Mouse (Mus musculus) forebrain, embryonic 14.5 days (tissue): ENCODE measurements around the gene Dph2. TPM values are rescaled to one million over a fixed set of nuclear protein-coding genes. Genes with fewer than 3 reads are reported as not detected.
A peak's percentile ranks its signal among the peaks of the same experiment; 100 is the strongest.

Experiments used
- ATAC-seq: fragments of 200-750 bp; cut with Nextera tagmentation; 2 replicates; pipeline ENCODE4 v1.8.0; 2017; ENCODE audit warnings: mild to moderate bottlenecking, moderate library complexity
- DNase-seq: peaks from one replicate; pipeline ENCODE4 v3.0.0-alpha.2; 2015; ENCODE audit warnings: low spot score
- H3K27ac ChIP-seq: fragments of 300-500 bp; sonication (generic); 2 replicates; pipeline ENCODE4 v1.5.1; 2014; ENCODE audit warnings: low read depth, mild to moderate bottlenecking, control low read depth, low read length, moderate library complexity
- H3K27me3 ChIP-seq: fragments of 300-500 bp; sonication (generic); replicated peaks from 2 replicates; pipeline ENCODE4 v1.6.1; 2014; ENCODE audit warnings: low read length, control low read depth, mixed read lengths; ENCODE audit not compliant: control insufficient read depth, insufficient read depth
- H3K36me3 ChIP-seq: fragments of 300-500 bp; sonication (generic); 2 replicates; pipeline ENCODE4 v1.6.1; 2014; ENCODE audit warnings: low read length, control low read depth; ENCODE audit not compliant: control insufficient read depth, insufficient read depth
- H3K4me1 ChIP-seq: fragments of 300-500 bp; sonication (generic); 2 replicates; pipeline ENCODE4 v1.6.1; 2014; ENCODE audit warnings: antibody characterized with exemption, low read length, control low read depth; ENCODE audit not compliant: control insufficient read depth, insufficient read depth
- H3K4me2 ChIP-seq: fragments of 300-500 bp; sonication (generic); 2 replicates; pipeline ENCODE4 v1.6.1; 2014; ENCODE audit warnings: mild to moderate bottlenecking, control low read depth, low read length
- H3K4me3 ChIP-seq: fragments of 300-500 bp; sonication (generic); 2 replicates; pipeline ENCODE4 v1.5.1; 2014; ENCODE audit warnings: low read depth, low read length, control low read depth
- H3K9ac ChIP-seq: fragments of 300-500 bp; sonication (generic); 2 replicates; pipeline ENCODE4 v1.6.1; 2014; ENCODE audit warnings: mild to moderate bottlenecking, low read length, control low read depth, moderate library complexity
- H3K9me3 ChIP-seq: fragments of 300-500 bp; sonication (generic); replicated peaks from 2 replicates; pipeline ENCODE4 v1.6.1; 2016; ENCODE audit warnings: low read length, control low read depth, mixed read lengths; ENCODE audit not compliant: control insufficient read depth
- WGBS: fragments of 180-500 bp; shearing (Covaris S2); extraction: QIAGEN DNeasy Blood & Tissue Kit; methylation state at CpG from one replicate; pipeline ENCODE4 v1.1.7; 2014; 5-methylcytosine and 5-hydroxymethylcytosine counted together
- polyA plus RNA-seq: library from polyadenylated mRNA; unstranded; fragments of >200 nt; fragmentation: Nextera tagmentation; extraction: Ambion mirVana; gene quantifications from 2 replicates; pipeline ENCODE4 v1.2.1, GENCODE M21; 2014

Dph2 gene
- polyA plus RNA-seq, 1 experiment from 2014 or later: 26.8 TPM

- peaks cover 34% of the 10 kb centered on the region for H3K36me3 ChIP-seq
- no peaks in the 10 kb centered on the region for H3K27me3 ChIP-seq
- ATAC-seq (no peak), DNase-seq (no peak)
- H3K4me3 ChIP-seq: peak overlapping the region; percentile 89
- H3K27ac ChIP-seq: no peak overlapping the region
- no peaks in the 10 kb centered on the region for H3K9me3 ChIP-seq
- peak overlapping the region; percentile 95; the same call in 1 of the 2 replicates for H3K4me2 ChIP-seq
- H3K9ac ChIP-seq: no peak overlapping the region
- 76% methylated on average over 2 of the region's 2 CpGs for WGBS
- peaks cover 20% of the 10 kb centered on the region for H3K4me1 ChIP-seq
Measured at GRCm38 (mm10) chr4:117887920-117888319, 3.9 kb downstream of the Dph2 start.

- H3K4me1 ChIP-seq: peaks cover 24% of the 10 kb centered on the region
- DNase-seq (peak; percentile 94), ATAC-seq (peak; percentile 87)
- no peaks in the 10 kb centered on the region for H3K27me3 ChIP-seq
- peak within 1 kb of the TSS; percentile 52; the same call in 1 of the 2 replicates for H3K27ac ChIP-seq
- H3K9ac ChIP-seq: peak within 1 kb of the TSS; percentile 82
- H3K4me2 ChIP-seq: peak within 1 kb of the TSS; percentile 95
- peak within 1 kb of the TSS; percentile 89 for H3K4me3 ChIP-seq
- H3K36me3 ChIP-seq: peaks cover 34% of the 10 kb centered on the region
- H3K9me3 ChIP-seq: no peaks in the 10 kb centered on the region
- under 1% methylated on average over 37 of the region's 37 CpGs for WGBS
Measured at GRCm38 (mm10) chr4:117887133-117887532, 4.7 kb downstream of the Dph2 start, which contains the start of gene Atp6v0b. Gene Atp6v0b (minus strand): TSS chr4:117887333.

- peak overlapping the region; percentile 82 for H3K9ac ChIP-seq
- peak overlapping the region; percentile 95 for H3K4me2 ChIP-seq
- ATAC-seq: no peak
- no peaks in the 10 kb centered on the region for H3K9me3 ChIP-seq
- DNase-seq: no peak
- H3K27me3 ChIP-seq: no peaks in the 10 kb centered on the region
- WGBS: 4% methylated on average over 18 of the region's 24 CpGs
- peak overlapping the region; percentile 89 for H3K4me3 ChIP-seq
- peaks cover 34% of the 10 kb centered on the region for H3K36me3 ChIP-seq
- peak overlapping the region; percentile 52; the same call in 1 of the 2 replicates for H3K27ac ChIP-seq
- H3K4me1 ChIP-seq: peaks cover 25% of the 10 kb centered on the region
Measured at GRCm38 (mm10) chr4:117886644-117887043, 5.2 kb downstream of the Dph2 start.

- Histone ChIP-seq H3K4me1 (peaks cover 22% of the 10 kb centered on the region), H3K4me2 (peak overlapping the region; percentile 95), H3K9ac (peak overlapping the region; percentile 82), H3K9me3 (no peaks in the 10 kb centered on the region), H3K36me3 (peaks cover 38% of the 10 kb centered on the region), H3K27ac (no peak overlapping the region), H3K4me3 (peak overlapping the region; percentile 89), H3K27me3 (no peaks in the 10 kb centered on the region)
- ATAC-seq (no peak), DNase-seq (no peak)
- WGBS: 81% methylated on average over 9 of the region's 9 CpGs
Measured at GRCm38 (mm10) chr4:117885994-117886393, 5.8 kb downstream of the Dph2 start.

GRCm38 (mm10) chr4:117885093-117885492, 6.7 kb downstream of the Dph2 start:
- Histone ChIP-seq H3K9me3 (no peaks in the 10 kb centered on the region), H3K36me3 (peaks cover 43% of the 10 kb centered on the region), H3K9ac (no peak overlapping the region), H3K27ac (no peak overlapping the region), H3K4me1 (peaks cover 22% of the 10 kb centered on the region), H3K4me3 (no peak overlapping the region), H3K4me2 (no peak overlapping the region), H3K27me3 (no peaks in the 10 kb centered on the region)
- ATAC-seq (no peak), DNase-seq (no peak)
- 92% methylated on average over 10 of the region's 10 CpGs for WGBS

GRCm38 (mm10) chr4:117884146-117884545, 7.7 kb downstream of the Dph2 start:
- ATAC-seq (no peak), DNase-seq (no peak)
- H3K27ac ChIP-seq: no peak overlapping the region
- H3K4me1 ChIP-seq: peaks cover 22% of the 10 kb centered on the region
- H3K9ac ChIP-seq: no peak overlapping the region
- peak overlapping the region; percentile 68 for H3K4me2 ChIP-seq
- no peaks in the 10 kb centered on the region for H3K27me3 ChIP-seq
- 100% methylated on average over 1 of the region's 1 CpGs for WGBS
- no peaks in the 10 kb centered on the region for H3K9me3 ChIP-seq
- H3K36me3 ChIP-seq: peaks cover 36% of the 10 kb centered on the region
- 0 out of 2 replicates have a peak overlapping the region, but pooled peaks have one; percentile 76 for H3K4me3 ChIP-seq

- H3K9ac ChIP-seq: peak within 1 kb of the TSS; percentile 89
- peak within 1 kb of the TSS; percentile 76 for H3K4me3 ChIP-seq
- peak; percentile 71 for DNase-seq
- peak within 1 kb of the TSS; percentile 68 for H3K4me2 ChIP-seq
- no peaks in the 10 kb centered on the region for H3K27me3 ChIP-seq
- peaks cover 22% of the 10 kb centered on the region for H3K4me1 ChIP-seq
- H3K36me3 ChIP-seq: peaks cover 41% of the 10 kb centered on the region
- H3K27ac ChIP-seq: peak within 1 kb of the TSS; percentile 63
- no peaks in the 10 kb centered on the region for H3K9me3 ChIP-seq
- peak; percentile 49 for ATAC-seq
- WGBS: 2% methylated on average over 53 of the region's 103 CpGs
Measured at GRCm38 (mm10) chr4:117882701-117883691, 8.8 kb downstream of the Dph2 start, which contains the start of gene B4galt2. Gene B4galt2 (minus strand): TSS chr4:117883487.

GRCm38 (mm10) chr4:117878703-117879102, 13.1 kb downstream of the Dph2 start:
- Histone ChIP-seq H3K9ac (no peak overlapping the region), H3K4me3 (no peak overlapping the region), H3K9me3 (no peaks in the 10 kb centered on the region), H3K4me1 (peaks cover 8% of the 10 kb centered on the region), H3K36me3 (peaks cover 60% of the 10 kb centered on the region), H3K27me3 (no peaks in the 10 kb centered on the region), H3K4me2 (no peak overlapping the region), H3K27ac (no peak overlapping the region)
- DNase-seq (no peak), ATAC-seq (no peak)
- WGBS: 83% methylated on average over 5 of the region's 5 CpGs
